Comparison of ENCODE assay signal across 8 mouse cellular contexts in genomic region chr16:55550649-55551312, GRCm38 (mm10).
DNase-seq lines count a peak whose midpoint lies in the region; ATAC-seq lines count a peak whose summit lies in the region.

No protein-coding gene starts in this region.

- H3K4me3 ChIP-seq in forebrain, embryonic 11.5 days (ENCODE audit: low read depth, low read length) = no peak overlapping the region
- H3K4me3 ChIP-seq in forebrain, embryonic 10.5 days = no peak overlapping the region
- H3K4me3 ChIP-seq in neural tube, embryonic 12.5 days = no peak overlapping the region

- H3K9me3 ChIP-seq in forebrain, embryonic 11.5 days (ENCODE audit: control insufficient read depth, low read length) = no peaks in the 10 kb centered on the region
- H3K9me3 ChIP-seq in forebrain, embryonic 10.5 days = no peaks in the 10 kb centered on the region
- no peaks in the 10 kb centered on the region for H3K9me3 ChIP-seq in neural tube, embryonic 12.5 days

- H3K4me2 ChIP-seq in forebrain, embryonic 11.5 days (ENCODE audit: low read depth, low read length, severe bottlenecking) = no peak overlapping the region
- no peak overlapping the region for H3K4me2 ChIP-seq in neural tube, embryonic 12.5 days (replicated peaks)

- 53% methylated on average over 4 of the region's 4 CpGs for WGBS in forebrain, embryonic 11.5 days
- WGBS in forebrain, embryonic 10.5 days = 67% methylated on average over 4 of the region's 4 CpGs
- WGBS in neural tube, embryonic 12.5 days = 37% methylated on average over 4 of the region's 4 CpGs

- no peaks in the 10 kb centered on the region; the same call in 1 of the 2 replicates for H3K4me1 ChIP-seq in forebrain, embryonic 11.5 days (replicated peaks; ENCODE audit: control insufficient read depth, insufficient read depth, low read length)
- H3K4me1 ChIP-seq in forebrain, embryonic 10.5 days = peaks cover 13% of the 10 kb centered on the region
- H3K4me1 ChIP-seq in neural tube, embryonic 12.5 days = no peaks in the 10 kb centered on the region

- no peak overlapping the region for H3K27ac ChIP-seq in forebrain, embryonic 11.5 days (ENCODE audit: low read depth, low read length)
- no peak overlapping the region for H3K27ac ChIP-seq in forebrain, embryonic 10.5 days
- no peak overlapping the region for H3K27ac ChIP-seq in neural tube, embryonic 12.5 days

- no peak for DNase-seq in forebrain, embryonic 11.5 days (ENCODE audit: low spot score)
- no peak for DNase-seq in forebrain, embryonic 10.5 days (ENCODE audit: extremely low spot score, low spot score)
- peak; percentile 37 to 48 for DNase-seq in right cerebral cortex, adult 2 months (ENCODE audit: low spot score in 2 of 2)
- DNase-seq in right cerebral cortex, postnatal 36 days (ENCODE audit: low spot score in 2 of 2) = no peak
- DNase-seq in induced T-regulatory cell, adult 2 months (ENCODE audit: low read depth) = peak; percentile 82
- DNase-seq in testis, postnatal 14 days (ENCODE audit: low spot score) = no peak
- DNase-seq in cerebellum, adult 8-10 months = no peak

- peak; percentile 69 for ATAC-seq in forebrain, embryonic 11.5 days (replicated peaks; ENCODE audit: low FRiP score)
- peak; percentile 43 for ATAC-seq in neural tube, embryonic 12.5 days (ENCODE audit: low FRiP score, low read depth)

- no peak overlapping the region for H3K9ac ChIP-seq in forebrain, embryonic 11.5 days (ENCODE audit: low read length)
- H3K9ac ChIP-seq in neural tube, embryonic 12.5 days = no peak overlapping the region

- no peaks in the 10 kb centered on the region for H3K27me3 ChIP-seq in forebrain, embryonic 11.5 days (ENCODE audit: control insufficient read depth, insufficient read depth, low read length)
- H3K27me3 ChIP-seq in forebrain, embryonic 10.5 days (ENCODE audit: poor library complexity, severe bottlenecking) = no peaks in the 10 kb centered on the region
- no peaks in the 10 kb centered on the region for H3K27me3 ChIP-seq in neural tube, embryonic 12.5 days (replicated peaks)

- no peaks in the 10 kb centered on the region for H3K36me3 ChIP-seq in forebrain, embryonic 11.5 days (ENCODE audit: control insufficient read depth, insufficient read depth, low read length)
- H3K36me3 ChIP-seq in forebrain, embryonic 10.5 days (replicated peaks) = no peaks in the 10 kb centered on the region
- H3K36me3 ChIP-seq in neural tube, embryonic 12.5 days = no peaks in the 10 kb centered on the region

Comparison
In these comparisons a context has a peak if more than half of its experiments do, and no peak if none do; other contexts are left out.
1. DNase-seq: peak in right cerebral cortex, adult 2 months (2 of 2) and induced T-regulatory cell, adult 2 months (single experiment); none in forebrain, embryonic 11.5 days (single experiment), forebrain, embryonic 10.5 days (single experiment), right cerebral cortex, postnatal 36 days (0 of 2), testis, postnatal 14 days (single experiment) and cerebellum, adult 8-10 months (single experiment).